Mouse (Mus musculus) midbrain, embryonic 16.5 days (tissue): ENCODE measurements around the gene Rgr. TPM values are rescaled to one million over a fixed set of nuclear protein-coding genes. Genes with fewer than 3 reads are reported as not detected.

ENCODE experiments used
- polyA plus RNA-seq: library from polyadenylated mRNA; unstranded; fragments of >200 nt; fragmentation: Nextera tagmentation; extraction: Ambion mirVana; gene quantifications from 2 replicates; pipeline ENCODE4 v1.2.1, GENCODE M21; 2015

Gene Rgr
- polyA plus RNA-seq, 1 experiment from 2014 or later, result not detected

Other genes starting within 250 kb of the Rgr start
- 92.9 and 97.5 TPM in 2 replicates for gene Ccser2, start 80.2 kb downstream of the Rgr start, polyA plus RNA-seq
- gene Lrit1, start 5.9 kb upstream of the Rgr start, polyA plus RNA-seq, result not detected in 2 replicates
- gene Lrit2, start 19.0 kb upstream of the Rgr start, polyA plus RNA-seq, result not detected in 2 replicates
- gene Cdhr1, start 49.4 kb upstream of the Rgr start, polyA plus RNA-seq, result 3.1 and 5.0 TPM in 2 replicates
- not detected in 2 replicates for gene 2610528A11Rik, start 65.1 kb upstream of the Rgr start, polyA plus RNA-seq
- gene Ghitm, start 86.3 kb upstream of the Rgr start, polyA plus RNA-seq, result 189 and 197 TPM in 2 replicates